Mouse (Mus musculus) MEL (cell line): ENCODE data around the gene Immp2l. TPM values are rescaled to one million over a fixed set of nuclear protein-coding genes. Genes with fewer than 3 reads are reported as not detected.

ENCODE experiments used
- DNase-seq: peaks from one replicate; pipeline ENCODE4 v3.0.0; 2011; ENCODE audit warnings: low read depth, low spot score
- H3K27ac ChIP-seq: 2 replicates; pipeline ENCODE4 v1.5.1; 2012; ENCODE audit warnings: low read depth, mild to moderate bottlenecking, control low read depth, low read length, moderate library complexity; ENCODE audit not compliant: control insufficient read depth
- H3K27me3 ChIP-seq, 2 experiments: fragments of 150-350 bp in 1 of 2; sonication (generic) in 1 of 2; 2 replicates each; pipeline ENCODE4 v1.6.1; 2012; ENCODE audit warnings: low read length in 2 of 2, mild to moderate bottlenecking in 2 of 2, improper control_type of control experiment in 1 of 2, moderate library complexity in 1 of 2; ENCODE audit not compliant: insufficient read depth in 2 of 2, control insufficient read depth in 1 of 2
- H3K36me3 ChIP-seq, 2 experiments: 2 replicates each; pipeline ENCODE4 v1.6.1; 2012 to 2014; ENCODE audit warnings: low read length in 2 of 2, improper control_type of control experiment in 1 of 2, inconsistent platforms in 1 of 2, mild to moderate bottlenecking in 1 of 2; ENCODE audit not compliant: insufficient read depth in 2 of 2, control insufficient read depth in 1 of 2
- H3K4me1 ChIP-seq, 2 experiments: fragments of 150-350 bp in 1 of 2; sonication (generic) in 1 of 2; 2 replicates each; pipeline ENCODE4 v1.6.1; 2012; ENCODE audit warnings: low read length in 2 of 2, improper control_type of control experiment in 1 of 2, mild to moderate bottlenecking in 1 of 2; ENCODE audit not compliant: insufficient read depth in 2 of 2, control insufficient read depth in 1 of 2
- H3K4me3 ChIP-seq, 2 experiments: fragments of 150-350 bp in 1 of 2; sonication (generic) in 1 of 2; 2 replicates each; pipeline ENCODE4 v1.5.1; 2012; ENCODE audit warnings: low read depth in 2 of 2, low read length in 2 of 2, mild to moderate bottlenecking in 2 of 2, moderate library complexity in 2 of 2, control low read depth in 1 of 2, improper control_type of control experiment in 1 of 2; ENCODE audit not compliant: control insufficient read depth in 1 of 2, insufficient read depth in 1 of 2
- H3K79me2 ChIP-seq: 2 replicates; pipeline ENCODE4 v1.6.1; 2012; ENCODE audit warnings: mild to moderate bottlenecking, low read length, moderate library complexity; ENCODE audit not compliant: control insufficient read depth, poor library complexity, insufficient read depth
- H3K9ac ChIP-seq: 2 replicates; pipeline ENCODE4 v1.6.1; 2012; ENCODE audit warnings: low read depth, mild to moderate bottlenecking, control low read depth, low read length, moderate library complexity; ENCODE audit not compliant: control insufficient read depth, poor library complexity, severe bottlenecking
- H3K9me3 ChIP-seq: fragments of 150-350 bp; sonication (generic); replicated peaks from 2 replicates; pipeline ENCODE4 v1.6.1; 2012; ENCODE audit warnings: mild to moderate bottlenecking, low read length, improper control_type of control experiment, moderate library complexity; ENCODE audit not compliant: insufficient read depth
- BHLHE40 ChIP-seq: IDR thresholded peaks from 2 replicates; pipeline ENCODE4 v1.6.1; 2012; ENCODE audit warnings: low read depth, mild to moderate bottlenecking, inconsistent platforms, low read length, improper control_type of control experiment, borderline replicate concordance
- CHD1 ChIP-seq: IDR thresholded peaks from 2 replicates; pipeline ENCODE4 v1.6.1; 2012; ENCODE audit warnings: low read depth, mild to moderate bottlenecking, inconsistent platforms, low read length, improper control_type of control experiment
- CHD2 ChIP-seq: IDR thresholded peaks from 2 replicates; pipeline ENCODE4 v1.6.1; 2011; ENCODE audit warnings: low read length, improper control_type of control experiment
- CTCF ChIP-seq, 3 experiments: IDR thresholded peaks in 2 of 3; conservative IDR thresholded peaks in 1 of 3; 2 replicates each; pipeline ENCODE4 v1.5.1; 2011 to 2012; ENCODE audit warnings: low read length in 3 of 3, low read depth in 2 of 3, mild to moderate bottlenecking in 2 of 3, improper control_type of control experiment in 1 of 3, inconsistent platforms in 1 of 3, mixed read lengths in 1 of 3, moderate library complexity in 1 of 3; ENCODE audit not compliant: control insufficient read depth in 1 of 3, insufficient read depth in 1 of 3, poor library complexity in 1 of 3, severe bottlenecking in 1 of 3
- ELF1 ChIP-seq: IDR thresholded peaks from 2 replicates; pipeline ENCODE4 v1.6.1; 2014; ENCODE audit warnings: low read depth, mild to moderate bottlenecking, inconsistent platforms, low read length, improper control_type of control experiment, moderate library complexity
- EP300 ChIP-seq, 2 experiments: IDR thresholded peaks; 2 replicates each; pipeline ENCODE4 v1.6.1; 2011; ENCODE audit warnings: improper control_type of control experiment in 2 of 2, low read length in 2 of 2, low read depth in 1 of 2, mild to moderate bottlenecking in 1 of 2
- ETS1 ChIP-seq: IDR thresholded peaks from 2 replicates; pipeline ENCODE4 v1.6.1; 2012; ENCODE audit warnings: low read depth, mild to moderate bottlenecking, inconsistent platforms, low read length, improper control_type of control experiment, moderate library complexity
- GATA1 ChIP-seq: IDR thresholded peaks from 2 replicates; pipeline ENCODE4 v1.6.1; 2011; ENCODE audit warnings: low read depth, low read length, improper control_type of control experiment
- MAFK ChIP-seq: IDR thresholded peaks from 2 replicates; pipeline ENCODE4 v1.6.1; 2011; ENCODE audit warnings: low read depth, mild to moderate bottlenecking, low read length, improper control_type of control experiment, borderline replicate concordance
- MAX ChIP-seq: IDR thresholded peaks from 2 replicates; pipeline ENCODE4 v1.6.1; 2011; ENCODE audit warnings: low read length, improper control_type of control experiment
- MEF2A ChIP-seq: IDR thresholded peaks from 2 replicates; pipeline ENCODE4 v1.6.1; 2014; ENCODE audit warnings: low read depth, mild to moderate bottlenecking, inconsistent platforms, low read length, improper control_type of control experiment; ENCODE audit not compliant: poor library complexity, insufficient replicate concordance, severe bottlenecking; ENCODE audit errors: extremely low read depth
- MXI1 ChIP-seq: IDR thresholded peaks from 2 replicates; pipeline ENCODE4 v1.6.1; 2011; ENCODE audit warnings: mild to moderate bottlenecking, low read depth, low read length, improper control_type of control experiment
- MYC ChIP-seq: IDR thresholded peaks from 2 replicates; pipeline ENCODE4 v1.6.1; 2011; ENCODE audit warnings: low read depth, mild to moderate bottlenecking, low read length, improper control_type of control experiment, moderate library complexity
- POLR2A ChIP-seq, 2 experiments: IDR thresholded peaks; 2 replicates each; pipeline ENCODE4 v1.6.1; 2011 to 2012; ENCODE audit warnings: low read length in 2 of 2, mild to moderate bottlenecking in 2 of 2, control low read depth in 1 of 2, improper control_type of control experiment in 1 of 2, low read depth in 1 of 2, moderate library complexity in 1 of 2; ENCODE audit not compliant: control insufficient read depth in 1 of 2, insufficient read depth in 1 of 2, poor library complexity in 1 of 2
- RCOR1 ChIP-seq: IDR thresholded peaks from 2 replicates; pipeline ENCODE4 v1.6.1; 2012; ENCODE audit warnings: low read depth, mild to moderate bottlenecking, inconsistent platforms, low read length, improper control_type of control experiment
- SIN3A ChIP-seq: IDR thresholded peaks from 2 replicates; pipeline ENCODE4 v1.6.1; 2012; ENCODE audit warnings: low read length, improper control_type of control experiment, inconsistent platforms
- TAL1 ChIP-seq: IDR thresholded peaks from 2 replicates; pipeline ENCODE4 v1.6.1; 2012; ENCODE audit warnings: mild to moderate bottlenecking, inconsistent platforms, low read length, moderate library complexity, mixed read lengths
- TBP ChIP-seq: IDR thresholded peaks from 2 replicates; pipeline ENCODE4 v1.8.0; 2011; ENCODE audit warnings: low read depth, low read length, improper control_type of control experiment
- TCF12 ChIP-seq: IDR thresholded peaks from 2 replicates; pipeline ENCODE4 v1.6.1; 2014; ENCODE audit warnings: low read depth, mild to moderate bottlenecking, inconsistent platforms, low read length, improper control_type of control experiment, moderate library complexity
- USF1 ChIP-seq: IDR thresholded peaks from 2 replicates; pipeline ENCODE4 v1.6.1; 2014; ENCODE audit warnings: low read depth, mild to moderate bottlenecking, inconsistent platforms, low read length, improper control_type of control experiment, moderate library complexity
- USF2 ChIP-seq, 2 experiments: IDR thresholded peaks; 2 replicates each; pipeline ENCODE4 v1.6.1; 2011 to 2012; ENCODE audit warnings: improper control_type of control experiment in 2 of 2, low read length in 2 of 2, borderline replicate concordance in 1 of 2, inconsistent platforms in 1 of 2, low read depth in 1 of 2, mild to moderate bottlenecking in 1 of 2; ENCODE audit not compliant: insufficient read depth in 1 of 2
- ZMIZ1 ChIP-seq: IDR thresholded peaks from 2 replicates; pipeline ENCODE4 v1.6.1; 2012; ENCODE audit warnings: low read depth, mild to moderate bottlenecking, inconsistent platforms, low read length, improper control_type of control experiment, moderate library complexity
- ZNF384 ChIP-seq: IDR thresholded peaks from 2 replicates; pipeline ENCODE4 v1.6.1; 2012; ENCODE audit warnings: low read depth, mild to moderate bottlenecking, inconsistent platforms, low read length, improper control_type of control experiment
- polyA plus RNA-seq, 2 experiments: library from polyadenylated mRNA; stranded (reverse) in 1 of 2; unstranded in 1 of 2; fragments of >175 nt in 1 of 2; fragments of >200 nt in 1 of 2; gene quantifications; 2 replicates each; pipeline versions ENCODE4 v1.2.1 to v1.2.4; 2012; ENCODE audit warnings: low replicate concordance in 2 of 2, low read depth in 1 of 2; ENCODE audit not compliant: insufficient read length in 2 of 2, insufficient read depth in 1 of 2, missing spikeins in 1 of 2
- total RNA-seq: library from RNA; depleted of rRNA; stranded (reverse); fragments of 300-350 nt; gene quantifications from 2 replicates; pipeline ENCODE4 v1.2.3, GENCODE M21; 2012

Gene Immp2l
- total and polyA plus RNA-seq, 3 experiments: 4.0 to 5.0 TPM; not detected in 1

DNA sequence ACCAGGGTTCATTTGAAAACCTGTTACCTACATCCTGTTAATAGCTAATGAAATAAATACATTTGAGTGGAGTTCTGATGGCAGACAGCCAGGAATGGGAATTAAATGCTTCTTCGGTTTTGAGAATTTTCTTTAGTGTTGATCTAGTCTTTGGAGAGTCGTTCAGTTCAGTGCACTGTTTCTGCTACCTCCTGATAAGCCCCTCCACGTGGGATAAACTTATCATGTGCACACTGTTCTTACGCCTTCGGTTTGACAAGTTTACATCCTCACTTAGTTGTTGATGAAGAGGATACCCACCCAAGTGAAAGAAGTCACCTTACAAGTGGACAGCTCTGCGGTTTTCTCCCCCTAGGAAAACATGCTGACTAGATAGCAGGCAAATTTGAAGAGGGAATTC is 88.2 kb downstream of the Immp2l start:
- TF ChIP-seq CTCF (IDR thresholded peaks at IDR 0.05 in 2 of 3, conservative IDR thresholded peaks at IDR 0.05 in 1 of 3; ENCODE audit: control insufficient read depth in 1 of 3, insufficient read depth in 1 of 3, low read depth in 2 of 3, low read length in 3 of 3, poor library complexity in 1 of 3, severe bottlenecking in 1 of 3) (no peak), MEF2A (no peak), TBP (no peak), TCF12 (peak; percentile 83), ETS1 (peak; percentile 60; the same call in 1 of the 2 replicates), MAFK (no peak), CHD1 (no peak), EP300 (IDR thresholded peaks at IDR 0.05; ENCODE audit: low read depth in 1 of 2, low read length in 2 of 2) (peak; percentile 87 to 90), TAL1 (peak; percentile 73), BHLHE40 (peak; percentile 73; the same call in 1 of the 2 replicates), MAX (peak; percentile 92), MYC (peak; percentile 92), ELF1 (no peak), POLR2A (IDR thresholded peaks at IDR 0.05; ENCODE audit: control insufficient read depth in 1 of 2, insufficient read depth in 1 of 2, low read depth in 1 of 2, low read length in 2 of 2, poor library complexity in 1 of 2) (no peak), USF1 (peak; percentile 80), MXI1 (peak; percentile 92), ZMIZ1 (no peak), RCOR1 (peak; percentile 61), SIN3A (peak; percentile 88), USF2 (IDR thresholded peaks at IDR 0.05; ENCODE audit: borderline replicate concordance in 1 of 2, insufficient read depth in 1 of 2, low read depth in 1 of 2, low read length in 2 of 2) (0 out of 4 replicates have a peak, but pooled peaks of 1 of the 2 experiments have one; percentile 35), CHD2 (no peak), ZNF384 (no peak), GATA1 (peak; percentile 90)
- TF ChIP-seq, all 39 proteins: peak for 13
- Histone ChIP-seq H3K9me3 (no peaks in the 10 kb centered on the region), H3K36me3 (peaks cover 0 to 9% of the 10 kb centered on the region in 2 experiments; a peak in 2 of 4 replicates), H3K9ac (no peak overlapping the region), H3K4me1 (peaks cover 2 to 3% of the 10 kb centered on the region in 2 experiments; a peak in 1 of 4 replicates), H3K27me3 (no peaks in the 10 kb centered on the region), H3K27ac (no peak overlapping the region), H3K79me2 (no peaks in the 10 kb centered on the region), H3K4me3 (no peak overlapping the region)
- DNase-seq: peak; percentile 75
